Mouse (Mus musculus) lung, embryonic 15.5 days (tissue): ENCODE results near the gene Mylk. TPM values are rescaled to one million over a fixed set of nuclear protein-coding genes. Genes with fewer than 3 reads are reported as not detected.
A peak's percentile ranks its signal among the peaks of the same experiment; 100 is the strongest.

Source experiments
- ATAC-seq: fragments of 200-750 bp; cut with Nextera tagmentation; 2 replicates; pipeline ENCODE4 v1.8.0; 2017; ENCODE audit warnings: moderate number of reproducible peaks, borderline replicate concordance; ENCODE audit not compliant: low FRiP score, low TSS enrichment; ENCODE audit errors: extremely low read depth
- H3K27ac ChIP-seq: fragments of 300-500 bp; sonication (generic); 2 replicates; pipeline ENCODE4 v1.5.1; 2015; ENCODE audit warnings: moderate library complexity, mild to moderate bottlenecking, inconsistent platforms
- H3K27me3 ChIP-seq: fragments of 300-500 bp; sonication (generic); 2 replicates; pipeline ENCODE4 v1.6.1; 2015; ENCODE audit warnings: inconsistent platforms
- H3K36me3 ChIP-seq: fragments of 300-500 bp; sonication (generic); 2 replicates; pipeline ENCODE4 v1.6.1; 2015; ENCODE audit warnings: inconsistent platforms
- H3K4me1 ChIP-seq: fragments of 300-500 bp; sonication (generic); 2 replicates; pipeline ENCODE4 v1.6.1; 2015; ENCODE audit warnings: inconsistent platforms
- H3K4me2 ChIP-seq: fragments of 300-500 bp; sonication (generic); 2 replicates; pipeline ENCODE4 v1.6.1; 2015; ENCODE audit warnings: inconsistent platforms, mild to moderate bottlenecking, moderate library complexity
- H3K4me3 ChIP-seq: fragments of 300-500 bp; sonication (generic); 2 replicates; pipeline ENCODE4 v1.5.1; 2015; ENCODE audit warnings: mild to moderate bottlenecking, inconsistent platforms
- H3K9ac ChIP-seq: fragments of 300-500 bp; sonication (generic); 2 replicates; pipeline ENCODE4 v1.6.1; 2015; ENCODE audit warnings: inconsistent platforms
- H3K9me3 ChIP-seq: fragments of 300-500 bp; sonication (generic); 2 replicates; pipeline ENCODE4 v1.6.1; 2016; ENCODE audit warnings: inconsistent platforms
- WGBS: fragments of 180-500 bp; shearing (Covaris S2); methylation state at CpG from one replicate; pipeline ENCODE4 v1.1.7; 2015; 5-methylcytosine and 5-hydroxymethylcytosine counted together
- polyA plus RNA-seq: library from polyadenylated mRNA; unstranded; fragments of >200 nt; fragmentation: Nextera tagmentation; extraction: Ambion mirVana; gene quantifications from 2 replicates; pipeline ENCODE4 v1.2.1, GENCODE M21; 2015

Mylk gene
- polyA plus RNA-seq, 1 experiment from 2014 or later: 147 TPM

DNA sequence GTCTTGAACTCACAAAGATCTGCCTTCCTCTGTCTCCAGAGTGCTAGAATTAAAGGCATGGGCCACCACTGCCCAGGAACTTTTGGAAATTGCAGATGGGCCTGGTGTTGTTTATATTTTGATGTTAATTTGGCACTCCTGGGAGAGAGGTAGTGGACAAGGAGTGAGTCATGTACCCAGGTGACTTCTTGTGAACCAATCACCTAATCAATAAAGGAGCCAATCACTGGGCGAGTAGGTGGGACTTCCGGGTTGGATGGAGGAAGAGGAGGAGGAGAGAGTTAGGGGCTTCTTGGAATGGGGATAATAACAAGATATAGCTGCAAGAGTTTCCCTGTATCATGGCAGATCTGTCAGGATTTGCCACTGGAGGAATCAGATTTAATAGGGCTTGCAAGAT lies 268.5 kb downstream of the Mylk start:
- Histone ChIP-seq H3K9ac (no peak overlapping the region), H3K27me3 (no peaks in the 10 kb centered on the region; the same call in 1 of the 2 replicates), H3K27ac (no peak overlapping the region), H3K36me3 (no peaks in the 10 kb centered on the region), H3K4me3 (no peak overlapping the region), H3K9me3 (no peaks in the 10 kb centered on the region), H3K4me1 (no peaks in the 10 kb centered on the region), H3K4me2 (no peak overlapping the region)
- ATAC-seq: no peak
- 76% methylated on average over 2 of the region's 2 CpGs for WGBS

- Histone ChIP-seq H3K9me3 (no peaks in the 10 kb centered on the region), H3K4me1 (no peaks in the 10 kb centered on the region), H3K27me3 (peaks cover 10% of the 10 kb centered on the region), H3K9ac (no peak overlapping the region), H3K36me3 (no peaks in the 10 kb centered on the region), H3K27ac (no peak overlapping the region), H3K4me3 (no peak overlapping the region), H3K4me2 (no peak overlapping the region)
- ATAC-seq: no peak
- WGBS: 75% methylated on average over 3 of the region's 3 CpGs
Observed at GRCm38 (mm10) chr16:35016491-35016890, 271.5 kb downstream of the Mylk start.

- no peaks in the 10 kb centered on the region for H3K36me3 ChIP-seq
- H3K9me3 ChIP-seq: no peaks in the 10 kb centered on the region
- peaks cover 10% of the 10 kb centered on the region for H3K27me3 ChIP-seq
- H3K27ac ChIP-seq: no peak overlapping the region
- H3K4me1 ChIP-seq: no peaks in the 10 kb centered on the region
- WGBS: 81% methylated on average over 1 of the region's 1 CpGs
- no peak overlapping the region for H3K4me3 ChIP-seq
- H3K9ac ChIP-seq: no peak overlapping the region
- no peak overlapping the region for H3K4me2 ChIP-seq
- no peak for ATAC-seq
Observed at GRCm38 (mm10) chr16:35018470-35018974, 273.5 kb downstream of the Mylk start.

DNA sequence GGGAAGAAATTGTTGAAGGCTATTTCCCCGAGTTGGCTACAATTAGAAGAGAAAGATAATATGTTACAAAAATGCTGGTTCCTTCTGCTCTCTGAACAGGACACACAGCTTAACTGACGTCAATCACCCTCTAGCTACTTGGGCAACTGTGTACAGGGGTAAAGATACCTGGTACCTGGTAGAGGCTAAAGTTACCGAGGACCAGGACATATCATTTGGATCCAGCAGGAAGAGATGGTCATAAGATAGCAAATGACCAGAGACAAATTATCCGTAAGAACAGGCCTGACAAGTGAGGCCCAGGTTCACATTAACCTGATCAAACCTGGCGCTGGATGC lies 276.9 kb downstream of the Mylk start:
- H3K36me3 ChIP-seq: 0 out of 2 replicates have a peak, but pooled peaks cover 4% of the 10 kb centered on the region
- 46% methylated on average over 5 of the region's 5 CpGs for WGBS
- no peak overlapping the region for H3K9ac ChIP-seq
- H3K4me1 ChIP-seq: 0 out of 2 replicates have a peak, but pooled peaks cover 3% of the 10 kb centered on the region
- no peak; the same call in 1 of the 2 replicates for ATAC-seq
- peak overlapping the region; percentile 79 for H3K4me3 ChIP-seq
- peak overlapping the region; percentile 73 for H3K4me2 ChIP-seq
- no peaks in the 10 kb centered on the region for H3K9me3 ChIP-seq
- no peak overlapping the region for H3K27ac ChIP-seq
- peaks cover 10% of the 10 kb centered on the region for H3K27me3 ChIP-seq

GRCm38 (mm10) chr16:35022242-35023137 lies 277.5 kb downstream of the Mylk start, which contains the start of gene Hacd2:
Hacd2 (plus strand) TSS chr16:35022428.
- Histone ChIP-seq H3K27ac (peak within 1 kb of the TSS; percentile 75), H3K4me3 (peak within 1 kb of the TSS; percentile 79), H3K4me2 (peak within 1 kb of the TSS; percentile 73), H3K9ac (peak within 1 kb of the TSS; percentile 66), H3K9me3 (no peaks in the 10 kb centered on the region), H3K27me3 (peaks cover 10% of the 10 kb centered on the region), H3K36me3 (0 out of 2 replicates have a peak, but pooled peaks cover 4% of the 10 kb centered on the region), H3K4me1 (0 out of 2 replicates have a peak, but pooled peaks cover 3% of the 10 kb centered on the region)
- WGBS: under 1% methylated on average over 91 of the region's 97 CpGs
- peak; percentile 100 for ATAC-seq

- ATAC-seq: no peak
- peak overlapping the region; percentile 75; the same call in 1 of the 2 replicates for H3K27ac ChIP-seq
- H3K4me3 ChIP-seq: peak overlapping the region; percentile 79
- peak overlapping the region; percentile 66 for H3K9ac ChIP-seq
- 0 out of 2 replicates have a peak, but pooled peaks cover 3% of the 10 kb centered on the region for H3K4me1 ChIP-seq
- H3K4me2 ChIP-seq: peak overlapping the region; percentile 73
- H3K27me3 ChIP-seq: peaks cover 10% of the 10 kb centered on the region
- WGBS: 5% methylated on average over 8 of the region's 8 CpGs
- H3K9me3 ChIP-seq: no peaks in the 10 kb centered on the region
- H3K36me3 ChIP-seq: 0 out of 2 replicates have a peak, but pooled peaks cover 4% of the 10 kb centered on the region
Observed at GRCm38 (mm10) chr16:35023138-35023735, 278.2 kb downstream of the Mylk start.

DNA sequence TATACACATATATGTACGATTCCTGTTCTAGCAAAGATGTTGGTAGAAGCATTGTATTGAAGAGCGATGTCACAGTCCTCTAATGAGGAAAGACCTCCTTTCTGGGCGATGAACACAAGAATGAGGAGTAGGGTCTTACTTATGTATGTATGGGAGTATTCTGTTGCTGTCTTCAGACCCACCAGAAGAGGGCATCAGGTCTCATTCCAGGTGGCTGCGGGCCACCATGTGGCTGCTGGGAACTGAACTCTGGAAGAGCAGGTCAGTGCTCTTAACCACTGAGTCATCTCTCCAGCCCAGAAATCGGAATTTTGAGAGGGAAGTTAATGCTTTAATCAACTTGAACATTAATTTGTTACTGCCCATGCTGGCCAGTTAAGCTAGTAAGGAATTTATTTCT lies 279.3 kb downstream of the Mylk start:
- no peak for ATAC-seq

GRCm38 (mm10) chr16:35025347-35025746 lies 280.3 kb downstream of the Mylk start:
- Histone ChIP-seq H3K27ac (no peak overlapping the region), H3K4me1 (0 out of 2 replicates have a peak, but pooled peaks cover 3% of the 10 kb centered on the region), H3K9ac (no peak overlapping the region), H3K9me3 (no peaks in the 10 kb centered on the region), H3K36me3 (peaks cover 20% of the 10 kb centered on the region), H3K4me3 (no peak overlapping the region), H3K27me3 (peaks cover 4% of the 10 kb centered on the region; the same call in 1 of the 2 replicates), H3K4me2 (no peak overlapping the region)
- ATAC-seq: no peak
- 93% methylated on average over 4 of the region's 4 CpGs for WGBS

More for the DNA sequence above, 279.3 kb downstream of the Mylk start:
- H3K4me3 ChIP-seq: no peak overlapping the region
- peaks cover 10% of the 10 kb centered on the region for H3K27me3 ChIP-seq
- H3K36me3 ChIP-seq: peaks cover 13% of the 10 kb centered on the region
- no peak overlapping the region for H3K9ac ChIP-seq
- 0 out of 2 replicates have a peak, but pooled peaks cover 3% of the 10 kb centered on the region for H3K4me1 ChIP-seq
- H3K4me2 ChIP-seq: no peak overlapping the region
- 87% methylated on average over 5 of the region's 5 CpGs for WGBS
- no peak overlapping the region for H3K27ac ChIP-seq
- no peaks in the 10 kb centered on the region for H3K9me3 ChIP-seq

- WGBS: 74% methylated on average over 3 of the region's 3 CpGs
- Histone ChIP-seq H3K4me2 (no peak overlapping the region), H3K4me3 (no peak overlapping the region), H3K9me3 (no peaks in the 10 kb centered on the region), H3K36me3 (peaks cover 36% of the 10 kb centered on the region), H3K4me1 (no peaks in the 10 kb centered on the region; the same call in 1 of the 2 replicates), H3K27me3 (no peaks in the 10 kb centered on the region), H3K9ac (no peak overlapping the region), H3K27ac (no peak overlapping the region)
- no peak for ATAC-seq
Observed at GRCm38 (mm10) chr16:35033241-35033640, 288.2 kb downstream of the Mylk start.

DNA sequence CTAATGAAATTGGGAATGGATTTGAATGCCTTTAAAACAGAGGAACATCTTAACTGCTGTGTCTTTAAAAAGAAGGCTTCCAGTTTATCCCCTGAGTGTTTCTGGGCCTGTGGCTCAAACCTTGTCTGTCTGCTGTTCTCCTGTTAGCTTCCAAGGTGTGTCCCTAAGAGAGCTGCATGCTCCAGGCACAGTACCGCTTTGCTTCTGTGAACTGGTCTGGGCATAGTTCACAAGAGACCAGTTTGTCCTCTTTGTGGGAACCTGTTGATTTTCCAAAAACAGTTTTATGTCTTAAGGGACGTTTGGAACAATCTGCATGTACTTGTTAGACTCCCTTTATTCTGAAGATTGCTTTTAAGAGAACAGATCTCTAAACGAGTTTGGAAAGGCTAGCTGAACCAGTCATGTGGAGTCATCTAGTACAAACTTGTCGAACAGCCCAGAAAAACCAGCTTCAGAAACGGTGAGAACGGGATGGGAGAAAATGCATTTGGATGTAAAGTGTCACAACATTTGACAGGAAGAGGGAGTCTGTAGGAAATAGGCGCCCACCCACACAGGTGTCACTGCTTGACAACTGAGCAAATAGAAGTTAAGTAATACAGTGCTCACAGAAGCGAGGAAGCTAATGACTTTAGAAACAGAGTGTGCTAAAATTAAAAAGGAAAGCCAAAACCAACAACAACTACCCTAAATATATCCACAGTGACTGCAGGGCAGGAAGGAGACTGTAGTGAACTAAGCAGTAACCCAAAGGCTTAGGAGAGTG lies 289.0 kb downstream of the Mylk start:
- peaks cover 29% of the 10 kb centered on the region for H3K36me3 ChIP-seq
- H3K4me1 ChIP-seq: no peaks in the 10 kb centered on the region; the same call in 1 of the 2 replicates
- no peak overlapping the region for H3K9ac ChIP-seq
- no peak overlapping the region for H3K4me3 ChIP-seq
- no peak for ATAC-seq
- no peaks in the 10 kb centered on the region for H3K27me3 ChIP-seq
- no peak overlapping the region for H3K27ac ChIP-seq
- WGBS: 54% methylated on average over 8 of the region's 8 CpGs
- no peaks in the 10 kb centered on the region for H3K9me3 ChIP-seq
- no peak overlapping the region for H3K4me2 ChIP-seq

DNA sequence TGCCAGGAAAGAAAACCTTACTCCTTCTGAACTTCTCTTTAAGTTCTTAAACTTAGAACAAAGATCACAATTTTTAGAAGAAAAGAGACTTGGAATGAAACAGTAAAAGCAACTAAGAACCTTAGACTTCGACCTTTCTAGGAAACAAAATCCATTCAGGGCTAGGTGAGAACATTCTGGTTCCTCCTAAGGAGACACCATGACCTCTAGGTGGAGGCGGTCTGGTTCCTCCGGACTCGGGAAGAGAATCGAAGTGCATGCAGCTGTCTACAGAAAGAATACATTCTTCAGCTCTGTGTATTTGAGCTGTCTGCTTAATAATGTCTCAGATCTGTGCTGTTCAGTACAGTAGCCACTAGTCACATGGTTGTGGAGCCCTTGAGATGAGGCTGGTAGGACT lies 290.0 kb downstream of the Mylk start:
- WGBS: 83% methylated on average over 5 of the region's 5 CpGs
- Histone ChIP-seq H3K36me3 (peaks cover 23% of the 10 kb centered on the region; the same call in 1 of the 2 replicates), H3K9ac (no peak overlapping the region), H3K4me2 (no peak overlapping the region), H3K4me3 (no peak overlapping the region), H3K4me1 (no peaks in the 10 kb centered on the region; the same call in 1 of the 2 replicates), H3K9me3 (no peaks in the 10 kb centered on the region), H3K27ac (no peak overlapping the region), H3K27me3 (no peaks in the 10 kb centered on the region)
- ATAC-seq: no peak
